13 mouse cellular contexts compared by ENCODE assay signal in genomic region chr4:82092296-82093230, GRCm38 (mm10).
DNase-seq lines count a peak whose midpoint lies in the region; ATAC-seq and TF ChIP-seq lines count a peak whose summit lies in the region.
"Had no signal": no experiment of that assay in that cellular context is flagged by ENCODE, and none has a peak within 500 bp of the region (broad histone marks: within the 10 kb centered on the region; RNA-seq: fewer than 3 reads in every experiment).

No protein-coding gene starts in this region.

- no peak overlapping the region for H3K4me2 ChIP-seq in forebrain, postnatal 0 days (ENCODE audit: low read depth)
- H3K4me2 ChIP-seq in lung, embryonic 14.5 days = no peak overlapping the region
- H3K4me2 ChIP-seq: liver, embryonic 11.5 days had no signal

- TF ChIP-seq POLR2A in lung, adult 2 months (IDR thresholded peaks at IDR 0.05; ENCODE audit: borderline replicate concordance, extremely low read depth, low read depth, low read length) = no peak

- peak; percentile 12 for DNase-seq in forebrain, postnatal 0 days
- DNase-seq in forebrain, embryonic 10.5 days (ENCODE audit: extremely low spot score, low spot score) = no peak
- DNase-seq in lung, embryonic 14.5 days = peak; percentile 10
- DNase-seq in lung, adult 2 months = no peak
- DNase-seq in layer of hippocampus, adult 9-11 months = peak; percentile 34
- peak; percentile 9 to 44 for DNase-seq in right cerebral cortex, postnatal 36 days (ENCODE audit: low spot score in 2 of 2)
- DNase-seq in cerebellum, adult 11-12 months = no peak
- DNase-seq in thymus, postnatal 25 days = no peak
- DNase-seq: cerebellum, adult 2 months had no signal

- peaks cover 6% of the 10 kb centered on the region; the same call in 1 of the 2 replicates for H3K4me1 ChIP-seq in forebrain, postnatal 0 days (ENCODE audit: insufficient read depth)
- no peaks in the 10 kb centered on the region for H3K4me1 ChIP-seq in forebrain, embryonic 10.5 days
- H3K4me1 ChIP-seq in lung, embryonic 14.5 days (ENCODE audit: insufficient read depth) = no peaks in the 10 kb centered on the region
- H3K4me1 ChIP-seq in lung, adult 2 months (ENCODE audit: control insufficient read depth, insufficient read depth, low read length) = no peaks in the 10 kb centered on the region

- no peak overlapping the region for H3K27ac ChIP-seq in forebrain, postnatal 0 days (ENCODE audit: low read depth, low read length)
- no peak overlapping the region for H3K27ac ChIP-seq in forebrain, embryonic 10.5 days
- no peak overlapping the region for H3K27ac ChIP-seq in lung, embryonic 14.5 days (ENCODE audit: low read depth)
- H3K27ac ChIP-seq: midbrain, embryonic 10.5 days; stomach, postnatal 0 days had no signal

- H3K27me3 ChIP-seq in forebrain, postnatal 0 days (ENCODE audit: insufficient read depth, low read length) = no peaks in the 10 kb centered on the region
- no peaks in the 10 kb centered on the region for H3K27me3 ChIP-seq in forebrain, embryonic 10.5 days (ENCODE audit: poor library complexity, severe bottlenecking)
- no peaks in the 10 kb centered on the region for H3K27me3 ChIP-seq in lung, embryonic 14.5 days (ENCODE audit: insufficient read depth, low read length)

- ATAC-seq in forebrain, postnatal 0 days = 0 out of 2 replicates have a peak, but pooled peaks have one; percentile 47
- ATAC-seq in lung, embryonic 14.5 days (ENCODE audit: insufficient read depth) = no peak
- ATAC-seq: CD4-positive, CD25-positive, alpha-beta regulatory T cell, adult 4 months had no signal

- TF ChIP-seq CTCF in forebrain, postnatal 0 days (IDR thresholded peaks at IDR 0.05; ENCODE audit: low read depth) = no peak
- no peak for TF ChIP-seq CTCF in lung, embryonic 14.5 days (IDR thresholded peaks at IDR 0.05; ENCODE audit: low read depth)
- no peak for TF ChIP-seq CTCF in lung, adult 2 months (IDR thresholded peaks at IDR 0.05; ENCODE audit: insufficient read depth, low read length)

- no peak overlapping the region for H3K4me3 ChIP-seq in forebrain, postnatal 0 days (ENCODE audit: low read depth, low read length)
- no peak overlapping the region for H3K4me3 ChIP-seq in forebrain, embryonic 10.5 days
- no peak overlapping the region for H3K4me3 ChIP-seq in lung, embryonic 14.5 days (ENCODE audit: low read depth, low read length)
- no peak overlapping the region for H3K4me3 ChIP-seq in lung, adult 2 months (replicated peaks; ENCODE audit: extremely low read depth, low read depth, low read length)
- H3K4me3 ChIP-seq: midbrain, embryonic 10.5 days had no signal

- H3K9ac ChIP-seq in forebrain, postnatal 0 days = no peak overlapping the region
- no peak overlapping the region for H3K9ac ChIP-seq in lung, embryonic 14.5 days

- H3K36me3 ChIP-seq in forebrain, postnatal 0 days (ENCODE audit: insufficient read depth) = no peaks in the 10 kb centered on the region
- H3K36me3 ChIP-seq in forebrain, embryonic 10.5 days (replicated peaks) = no peaks in the 10 kb centered on the region
- H3K36me3 ChIP-seq in lung, embryonic 14.5 days (ENCODE audit: insufficient read depth) = no peaks in the 10 kb centered on the region
- H3K36me3 ChIP-seq: midbrain, embryonic 10.5 days had no signal

- 56% methylated on average over 5 of the region's 5 CpGs for WGBS in forebrain, postnatal 0 days
- 86% methylated on average over 5 of the region's 5 CpGs for WGBS in forebrain, embryonic 10.5 days
- WGBS in lung, embryonic 14.5 days = 75% methylated on average over 5 of the region's 5 CpGs
- WGBS in lung, adult 2 months = 78% methylated on average over 5 of the region's 5 CpGs

- H3K9me3 ChIP-seq in forebrain, postnatal 0 days (ENCODE audit: low read length) = no peaks in the 10 kb centered on the region
- no peaks in the 10 kb centered on the region for H3K9me3 ChIP-seq in forebrain, embryonic 10.5 days
- no peaks in the 10 kb centered on the region for H3K9me3 ChIP-seq in lung, embryonic 14.5 days (ENCODE audit: low read depth, low read length)
- H3K9me3 ChIP-seq: midbrain, embryonic 10.5 days had no signal

Comparison
In these comparisons a context has a peak if more than half of its experiments do, and no peak if none do; other contexts are left out.
1. DNase-seq: peak in forebrain, postnatal 0 days (single experiment), lung, embryonic 14.5 days (single experiment), layer of hippocampus, adult 9-11 months (single experiment) and right cerebral cortex, postnatal 36 days (2 of 2); none in forebrain, embryonic 10.5 days (single experiment), lung, adult 2 months (single experiment), cerebellum, adult 11-12 months (single experiment) and thymus, postnatal 25 days (single experiment).